Mouse (Mus musculus): ENCODE data around the gene Prkcz.

Prkcz gene

DNA sequence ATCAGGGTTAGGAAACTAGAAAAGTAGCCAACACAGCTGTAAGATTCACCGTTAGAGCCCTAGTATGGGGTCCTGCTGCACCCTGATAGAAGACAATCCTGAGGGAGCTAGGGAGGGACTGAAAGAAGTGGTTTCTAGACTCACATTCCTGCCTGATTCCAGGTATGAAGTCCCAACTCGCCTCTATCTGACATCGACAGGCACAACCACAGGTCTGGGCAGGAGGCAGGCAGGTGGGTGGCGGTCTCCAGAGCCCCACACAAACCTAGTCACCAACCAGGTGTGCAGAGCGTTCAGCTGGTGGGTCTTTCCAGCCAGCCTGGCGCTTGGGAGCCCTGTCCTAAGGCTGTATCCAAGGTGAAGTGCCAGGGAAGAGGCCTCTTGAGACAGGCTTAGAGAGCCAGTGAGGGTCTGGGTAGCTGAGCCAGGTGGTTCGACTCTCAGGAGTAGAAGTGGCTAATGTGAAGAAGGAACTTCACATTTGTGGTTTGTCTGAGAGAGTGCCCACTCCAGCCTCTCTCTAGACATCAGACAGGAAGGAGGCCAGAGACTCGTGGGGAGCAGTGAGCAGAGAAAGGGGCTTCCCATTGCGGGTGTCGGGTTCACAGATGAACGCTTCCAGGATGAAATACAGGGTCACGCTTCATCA lies 124.3 kb downstream of the Prkcz start:
- in situ Hi-C loops (cut with MboI; ENCODE audit: low pct_unique_long_range_greater_than_20kb in 1 of 2, low sequenced_read_pairs in 2 of 2, unreplicated experiment in 1 of 2), result loop anchor here in 1 of 2 experiments (25.0 kb wide), 1 partner anchor 350 kb away; the partner anchor contains the start of gene Fam213b

DNA sequence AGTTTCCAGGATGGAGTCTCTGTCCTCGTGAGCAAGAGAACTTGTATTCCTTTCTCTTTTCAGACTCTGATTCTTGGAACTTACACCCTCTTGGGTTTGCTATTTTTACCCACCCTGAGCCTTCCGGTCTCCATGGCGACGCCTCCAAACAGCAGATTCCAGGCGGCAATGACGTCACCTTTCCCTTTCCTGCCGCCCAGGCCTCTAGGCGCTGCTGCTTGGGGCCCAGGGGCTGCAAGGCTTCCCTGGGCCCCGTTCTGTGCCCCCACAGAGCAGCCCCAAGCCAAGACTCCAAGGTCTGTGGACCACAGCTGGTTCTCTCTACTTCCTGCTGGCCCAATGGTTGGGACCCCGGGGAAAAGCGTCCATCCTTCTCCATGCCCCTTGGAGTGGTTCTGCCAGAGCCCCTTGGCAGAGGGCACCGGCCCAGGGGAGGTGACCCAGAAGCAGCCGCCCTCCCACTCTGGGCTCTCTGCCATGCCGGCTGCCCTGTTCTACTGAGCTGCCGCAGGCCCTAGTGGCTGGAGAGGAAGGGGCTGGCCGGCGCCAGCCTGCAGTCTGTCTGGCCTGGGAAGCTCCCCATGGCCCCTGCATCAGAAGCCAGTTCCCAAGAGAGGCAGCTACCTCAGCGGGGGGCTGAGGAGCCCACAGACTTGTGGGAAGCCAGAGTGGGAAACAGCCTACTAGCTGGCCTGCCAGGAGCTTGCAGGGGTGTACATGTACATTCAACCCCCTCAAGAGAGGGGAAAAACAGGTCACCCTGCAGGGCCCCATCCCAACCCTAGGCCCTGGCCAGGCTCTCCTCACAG lies 125.6 kb downstream of the Prkcz start:
- in situ Hi-C loops (cut with MboI; ENCODE audit: low pct_unique_long_range_greater_than_20kb in 1 of 2, low sequenced_read_pairs in 2 of 2, unreplicated experiment in 1 of 2), result loop anchor here in 1 of 2 experiments (25.0 kb wide), 1 partner anchor 348 kb away; the partner anchor contains the start of gene Fam213b

DNA sequence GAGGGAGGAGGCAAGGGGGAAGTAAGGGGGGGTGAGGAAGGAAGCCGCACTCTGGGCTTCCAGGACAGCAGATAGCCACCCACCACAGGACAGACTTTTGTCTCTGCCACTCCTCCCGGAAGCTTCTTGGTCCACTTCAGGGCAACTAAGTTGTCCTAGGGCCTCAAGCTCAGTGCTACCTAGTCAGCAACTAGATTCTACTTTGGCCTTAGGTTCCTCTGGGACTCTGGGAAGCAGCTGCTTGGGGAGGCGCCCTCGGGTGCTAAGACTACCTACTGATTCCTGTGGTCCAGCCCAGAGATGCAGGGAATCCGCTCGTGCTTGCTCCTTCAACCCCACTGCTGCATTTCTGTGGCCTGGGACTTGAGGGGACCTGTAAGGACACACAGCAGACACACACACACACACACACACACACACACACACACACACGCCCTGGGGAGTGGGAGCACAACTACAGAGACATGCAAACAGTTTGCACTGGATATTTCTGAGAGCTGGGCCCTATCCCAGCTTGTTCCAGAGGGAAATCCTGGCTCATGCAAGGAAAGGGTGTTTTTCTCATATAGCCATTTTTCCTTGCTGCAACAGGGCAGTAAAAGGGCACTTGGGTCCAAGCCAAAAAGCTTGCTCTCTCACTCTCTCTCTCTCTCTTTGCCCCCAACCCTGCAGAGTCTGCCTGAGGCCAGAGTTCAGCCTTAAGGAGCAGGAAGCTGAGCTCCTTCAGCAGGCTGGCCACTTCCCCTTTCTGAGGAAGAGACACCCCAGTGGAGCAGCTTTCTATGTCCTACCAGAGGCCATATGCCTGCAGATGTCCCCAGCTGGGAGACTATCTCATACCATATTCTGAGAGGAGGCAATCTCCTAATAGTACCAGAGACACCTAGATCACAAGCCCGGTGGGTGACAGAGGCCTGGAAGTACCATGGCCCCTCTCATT lies 126.5 kb downstream of the Prkcz start:
- in situ Hi-C loops (cut with MboI; ENCODE audit: low pct_unique_long_range_greater_than_20kb in 1 of 2, low sequenced_read_pairs in 2 of 2, unreplicated experiment in 1 of 2), result loop anchor here in 1 of 2 experiments (25.0 kb wide), 1 partner anchor 347 kb away; the partner anchor contains the start of gene Fam213b

DNA sequence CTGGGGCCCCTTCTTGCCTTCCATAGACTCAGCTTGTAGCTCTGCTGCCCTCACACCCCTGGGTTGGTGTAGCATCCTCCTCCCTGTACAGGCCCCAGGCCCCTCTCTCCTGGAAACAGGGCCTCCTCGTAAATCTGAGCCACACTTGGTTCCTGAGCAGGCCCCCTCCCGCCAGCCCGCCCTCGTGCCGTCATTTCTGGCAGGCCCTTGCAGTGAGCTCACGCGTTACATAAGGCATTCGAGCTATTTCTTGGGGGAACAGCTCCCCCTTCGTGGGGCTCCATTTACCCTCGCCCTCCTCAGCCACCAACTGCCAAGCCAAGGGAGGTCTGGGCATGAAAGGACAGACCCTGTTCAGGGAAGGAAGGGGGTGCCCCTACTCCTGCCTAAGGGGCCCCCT lies 127.3 kb downstream of the Prkcz start:
- in situ Hi-C loops (cut with MboI; ENCODE audit: low pct_unique_long_range_greater_than_20kb in 1 of 2, low sequenced_read_pairs in 2 of 2, unreplicated experiment in 1 of 2), result loop anchor here in 1 of 2 experiments (25.0 kb wide), 1 partner anchor 347 kb away; the partner anchor contains the start of gene Fam213b

DNA sequence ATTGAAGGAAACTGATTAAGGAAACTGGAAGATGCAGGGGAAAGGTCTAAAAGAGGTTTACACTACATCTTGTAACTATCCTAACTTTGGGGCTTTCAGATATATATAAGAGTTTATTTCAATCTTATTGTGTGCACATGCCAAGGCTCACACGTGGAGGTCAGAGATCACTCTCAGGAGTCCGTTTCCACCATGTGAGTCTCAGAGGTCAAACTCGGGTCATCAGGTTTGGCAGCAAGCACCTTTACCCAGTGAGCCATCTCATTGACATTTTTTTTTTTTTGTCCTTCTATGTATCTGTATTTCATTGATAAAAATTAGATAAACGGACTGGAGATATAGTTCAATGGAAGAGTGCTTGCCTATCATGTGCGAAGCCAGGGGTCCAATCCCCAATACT lies 132.7 kb downstream of the Prkcz start:
- in situ Hi-C loops (cut with MboI; ENCODE audit: low pct_unique_long_range_greater_than_20kb in 1 of 2, low sequenced_read_pairs in 2 of 2, unreplicated experiment in 1 of 2), result loop anchor here in 1 of 2 experiments (25.0 kb wide), 1 partner anchor 341 kb away; the partner anchor contains the start of gene Fam213b

DNA sequence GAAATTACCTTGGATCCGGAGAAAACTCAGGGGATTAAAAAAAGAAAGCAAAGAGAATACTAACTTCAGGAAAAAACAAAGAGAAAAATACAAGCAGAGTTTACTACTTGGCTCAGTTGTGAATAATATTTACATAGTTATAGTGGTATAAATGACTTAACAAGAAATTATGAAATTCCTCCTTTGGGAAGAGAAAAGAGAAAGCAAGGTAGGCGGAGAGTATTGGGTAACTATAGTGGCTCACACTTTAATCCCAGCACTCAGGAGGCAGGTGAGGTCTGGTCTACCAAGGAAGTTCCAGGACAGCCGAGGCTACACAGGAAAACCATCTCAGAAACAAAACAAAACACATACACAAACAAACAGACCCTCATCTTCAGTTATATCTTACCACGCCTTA lies 133.2 kb downstream of the Prkcz start:
- in situ Hi-C loops (cut with MboI; ENCODE audit: low pct_unique_long_range_greater_than_20kb in 1 of 2, low sequenced_read_pairs in 2 of 2, unreplicated experiment in 1 of 2), result loop anchor here in 1 of 2 experiments (25.0 kb wide), 1 partner anchor 341 kb away; the partner anchor contains the start of gene Fam213b

DNA sequence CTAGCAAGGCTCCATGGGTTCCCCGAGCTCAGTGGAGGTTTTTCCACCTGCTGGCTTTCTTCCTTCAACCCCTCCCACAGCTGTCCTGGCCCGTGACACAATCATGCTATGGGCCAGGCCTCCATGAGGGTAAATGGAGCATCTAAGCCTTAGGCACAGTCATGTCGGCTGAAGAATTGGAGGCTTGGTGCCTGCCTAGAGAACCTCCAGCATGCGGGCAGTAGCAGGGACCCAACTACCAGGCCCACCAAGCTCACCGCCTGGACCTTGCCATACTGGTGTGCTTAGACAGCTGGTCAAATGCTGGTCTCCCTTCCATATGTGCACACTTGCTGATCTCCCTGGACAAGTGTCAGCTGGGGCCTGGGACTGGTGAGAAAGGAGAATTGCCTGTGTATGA lies 135.2 kb downstream of the Prkcz start:
- in situ Hi-C loops (cut with MboI; ENCODE audit: low pct_unique_long_range_greater_than_20kb in 1 of 2, low sequenced_read_pairs in 2 of 2, unreplicated experiment in 1 of 2), result loop anchor here in 1 of 2 experiments (25.0 kb wide), 1 partner anchor 339 kb away; the partner anchor contains the start of gene Fam213b

DNA sequence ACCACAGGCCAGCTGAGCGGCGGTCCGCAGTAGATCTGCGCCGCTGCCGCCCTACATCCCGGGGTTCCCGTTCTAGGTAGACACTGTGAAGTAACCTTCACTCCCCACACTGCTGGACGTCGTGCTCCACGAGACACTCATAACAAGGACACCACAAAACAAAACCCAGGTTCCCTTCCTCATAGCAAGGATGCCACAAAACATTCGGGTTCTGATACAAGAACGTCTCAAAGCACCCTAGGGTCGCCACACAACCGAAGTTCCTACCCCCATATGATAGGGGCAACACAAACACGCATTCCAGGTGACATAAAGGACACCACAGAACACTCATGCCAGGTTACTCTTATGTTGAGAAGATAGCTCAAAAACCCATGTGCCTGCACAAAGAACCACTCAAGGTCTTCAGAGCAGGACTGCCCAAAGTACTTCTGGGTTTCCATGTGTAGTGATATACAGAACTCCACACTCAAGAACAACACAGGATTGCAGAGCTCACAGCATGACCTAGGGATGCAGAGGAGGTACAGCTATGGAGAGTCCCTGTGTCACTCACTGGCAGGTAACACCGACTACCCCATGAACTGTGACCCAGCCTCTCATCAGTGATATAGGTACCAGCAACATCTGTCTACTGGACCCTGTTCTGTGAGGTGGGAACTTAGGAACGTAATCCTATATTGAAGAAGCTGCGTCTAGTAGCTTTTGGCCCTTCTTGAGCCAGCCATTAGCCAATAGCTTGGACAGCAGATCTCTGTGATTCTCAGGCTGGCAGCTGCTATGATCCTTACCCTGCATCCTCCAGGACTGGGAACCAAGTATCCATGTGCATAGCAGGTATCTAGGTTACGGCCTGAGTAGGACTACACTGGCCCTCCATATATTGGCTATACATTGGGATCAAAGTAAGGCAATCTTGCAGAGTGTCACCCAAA lies 137.3 kb downstream of the Prkcz start:
- in situ Hi-C loops (cut with MboI; ENCODE audit: low pct_unique_long_range_greater_than_20kb in 1 of 2, low sequenced_read_pairs in 2 of 2, unreplicated experiment in 1 of 2), result no loop called here

DNA sequence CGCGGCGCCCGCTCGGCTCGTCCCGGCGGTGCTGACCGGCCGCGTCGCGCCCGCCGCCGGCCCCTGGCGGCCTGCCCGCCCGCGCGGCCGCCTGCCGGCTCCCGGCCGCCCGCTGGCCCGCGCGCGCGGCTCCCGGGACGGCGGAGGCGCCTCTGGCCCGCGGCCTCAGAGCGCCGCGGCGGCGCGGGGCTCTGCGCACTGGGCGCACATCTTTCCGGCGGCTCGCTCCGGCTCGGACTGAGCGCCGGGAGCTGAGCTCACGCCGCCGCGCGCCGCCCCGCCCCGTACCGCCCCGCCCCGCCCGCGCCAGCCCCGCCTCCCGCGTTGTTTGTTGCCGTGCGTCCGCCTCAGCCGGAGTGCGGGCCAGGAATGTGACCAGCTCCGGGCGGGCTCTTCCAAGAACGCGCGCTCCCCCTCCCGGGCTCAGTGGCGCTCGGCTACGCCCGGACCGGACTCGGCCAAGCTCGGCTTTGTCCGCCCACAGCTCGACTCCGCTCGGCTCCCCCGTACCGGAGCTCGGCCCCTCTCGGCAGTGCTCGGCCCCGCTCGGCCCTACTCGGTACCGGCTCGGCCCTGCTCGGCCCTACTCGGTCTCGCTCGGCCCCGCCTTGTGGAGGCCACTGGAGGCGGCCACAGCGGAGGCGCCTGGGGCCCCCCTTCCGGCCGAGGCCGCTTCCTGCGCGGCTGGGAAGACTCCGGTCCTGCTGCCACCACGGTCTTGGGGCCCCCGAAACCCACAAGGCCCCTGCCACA lies 138.1 kb downstream of the Prkcz start:
- in situ Hi-C loops (cut with MboI; ENCODE audit: low pct_unique_long_range_greater_than_20kb in 1 of 2, low sequenced_read_pairs in 2 of 2, unreplicated experiment in 1 of 2), result no loop called here

DNA sequence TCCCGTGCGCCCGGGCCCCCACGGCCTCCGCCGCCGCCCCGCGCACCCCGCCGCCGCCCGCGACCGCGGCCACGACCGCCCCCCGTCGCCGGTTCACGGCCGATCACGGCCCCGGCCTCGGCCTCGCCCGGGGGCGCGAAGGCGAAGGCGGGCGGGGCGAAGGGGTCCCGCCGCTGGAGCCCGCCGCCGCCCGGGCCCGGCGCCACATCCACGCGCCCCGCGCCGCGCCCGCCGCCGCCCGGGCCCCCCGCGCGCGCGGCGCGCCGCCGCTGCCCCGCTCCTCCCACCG lies 138.7 kb downstream of the Prkcz start, which contains the start of gene Ski:
Gene Ski (minus strand): TSS at position 41 of the 289 bp plus-strand sequence.
- in situ Hi-C loops (cut with MboI; ENCODE audit: low pct_unique_long_range_greater_than_20kb in 1 of 2, low sequenced_read_pairs in 2 of 2, unreplicated experiment in 1 of 2), result no loop called here

DNA sequence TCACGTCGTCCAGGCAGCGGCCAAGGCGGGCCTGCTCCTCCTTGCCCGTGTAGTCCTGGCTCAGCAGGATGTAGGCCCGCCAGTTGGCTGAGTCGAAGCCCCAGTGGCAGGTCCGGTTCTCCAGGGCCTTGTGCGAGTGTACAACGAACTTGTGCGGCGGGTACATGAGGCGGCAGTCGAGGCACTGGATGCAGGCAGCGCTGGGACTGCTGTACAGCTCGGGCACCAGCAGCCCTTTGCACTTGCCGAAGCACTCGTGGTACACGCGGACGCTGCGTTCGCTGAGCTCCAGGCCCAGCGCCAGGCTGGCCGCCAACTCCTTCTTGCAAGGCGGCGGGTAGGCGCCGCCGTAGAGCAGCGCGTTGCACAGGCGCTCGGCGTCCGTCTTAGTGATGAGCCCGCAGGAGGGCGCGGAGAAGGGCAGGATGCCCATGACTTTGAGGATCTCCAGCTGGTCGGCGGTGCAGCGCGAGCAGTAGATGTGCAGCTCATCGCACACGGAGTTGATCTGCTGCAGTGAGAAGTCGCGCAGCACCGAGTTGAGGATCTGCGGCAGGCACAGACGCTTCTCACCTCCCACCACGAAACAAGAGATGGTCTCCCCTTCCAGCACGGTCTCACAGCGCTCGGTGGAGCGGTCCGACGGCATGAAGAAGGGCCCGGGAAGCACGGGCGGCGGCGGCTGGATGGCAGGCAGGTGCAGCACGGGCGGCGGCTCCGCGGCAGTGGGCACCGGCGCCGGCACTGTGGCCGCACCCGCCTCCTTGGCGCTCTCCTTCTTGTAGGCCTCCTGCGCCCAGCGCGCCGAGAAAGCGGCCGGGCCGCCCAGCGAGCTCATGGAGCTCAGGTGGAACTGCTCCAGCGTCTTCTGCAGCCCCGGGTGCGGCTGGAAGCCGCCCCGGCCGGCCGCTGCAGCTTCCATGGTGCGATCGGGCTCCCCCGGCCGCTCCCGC lies 139.3 kb downstream of the Prkcz start:
- in situ Hi-C loops (cut with MboI; ENCODE audit: low pct_unique_long_range_greater_than_20kb in 1 of 2, low sequenced_read_pairs in 2 of 2, unreplicated experiment in 1 of 2), result no loop called here

DNA sequence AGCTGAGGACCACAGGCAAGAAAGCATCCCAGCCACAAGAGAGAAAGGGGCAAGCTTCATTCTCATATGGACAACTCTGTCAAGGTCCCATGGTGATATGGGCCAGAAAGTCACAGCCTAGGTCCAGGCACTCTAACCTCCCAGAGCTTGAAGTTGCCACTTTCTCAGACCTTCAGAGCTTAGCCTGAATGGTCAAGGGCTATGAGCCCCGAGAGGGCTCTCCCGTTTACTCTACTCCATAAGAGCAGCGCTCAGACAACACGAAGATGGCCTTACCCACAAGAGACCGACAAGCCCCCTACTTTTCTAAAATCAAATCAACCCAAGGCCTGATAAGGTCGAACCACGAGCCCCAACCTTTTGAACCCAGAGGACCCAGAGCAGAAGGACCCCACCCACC lies 140.1 kb downstream of the Prkcz start:
- in situ Hi-C loops (cut with MboI; ENCODE audit: low pct_unique_long_range_greater_than_20kb in 1 of 2, low sequenced_read_pairs in 2 of 2, unreplicated experiment in 1 of 2), result no loop called here

DNA sequence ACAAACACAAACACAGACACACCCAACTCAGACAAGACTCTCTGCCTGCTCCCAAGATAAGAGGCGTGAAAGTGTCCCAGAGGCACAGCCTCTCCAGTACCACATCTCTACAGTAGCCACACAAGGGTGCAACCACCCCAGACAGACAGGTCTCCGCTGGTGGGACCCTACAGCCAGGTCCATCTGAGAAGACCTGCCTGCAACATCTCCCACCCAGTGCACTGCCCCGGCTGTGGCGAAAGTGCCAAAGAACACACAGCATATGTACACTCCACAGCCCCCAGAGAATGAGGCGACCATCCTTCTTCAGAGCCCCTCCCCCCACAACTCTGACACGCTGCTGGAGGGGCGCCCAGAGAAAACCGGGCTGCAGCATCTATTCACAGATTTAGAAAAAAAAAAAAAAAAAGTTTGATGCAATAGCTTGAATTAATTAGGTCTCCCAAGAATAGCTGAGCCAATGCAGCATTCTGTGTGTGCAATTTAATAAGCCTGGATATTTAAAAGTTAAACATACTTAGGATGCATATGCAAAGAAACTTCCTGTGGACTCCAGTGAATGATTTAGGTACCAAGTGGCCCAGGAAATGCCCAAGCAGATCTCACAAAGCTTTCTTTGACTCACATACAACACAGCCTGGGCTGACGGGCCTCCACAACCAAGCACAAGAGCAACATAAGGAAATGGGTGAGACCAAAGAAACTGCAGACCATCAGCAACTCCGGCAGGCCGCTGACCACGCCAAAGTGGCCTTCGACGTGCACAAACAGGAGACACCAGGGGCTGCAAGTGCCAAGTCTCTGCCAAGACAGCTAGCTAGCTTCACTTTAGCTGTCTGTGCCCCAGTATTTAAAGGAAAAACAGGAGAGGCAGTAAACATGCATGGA lies 140.7 kb downstream of the Prkcz start:
- in situ Hi-C loops (cut with MboI; ENCODE audit: low pct_unique_long_range_greater_than_20kb in 1 of 2, low sequenced_read_pairs in 2 of 2, unreplicated experiment in 1 of 2), result no loop called here

DNA sequence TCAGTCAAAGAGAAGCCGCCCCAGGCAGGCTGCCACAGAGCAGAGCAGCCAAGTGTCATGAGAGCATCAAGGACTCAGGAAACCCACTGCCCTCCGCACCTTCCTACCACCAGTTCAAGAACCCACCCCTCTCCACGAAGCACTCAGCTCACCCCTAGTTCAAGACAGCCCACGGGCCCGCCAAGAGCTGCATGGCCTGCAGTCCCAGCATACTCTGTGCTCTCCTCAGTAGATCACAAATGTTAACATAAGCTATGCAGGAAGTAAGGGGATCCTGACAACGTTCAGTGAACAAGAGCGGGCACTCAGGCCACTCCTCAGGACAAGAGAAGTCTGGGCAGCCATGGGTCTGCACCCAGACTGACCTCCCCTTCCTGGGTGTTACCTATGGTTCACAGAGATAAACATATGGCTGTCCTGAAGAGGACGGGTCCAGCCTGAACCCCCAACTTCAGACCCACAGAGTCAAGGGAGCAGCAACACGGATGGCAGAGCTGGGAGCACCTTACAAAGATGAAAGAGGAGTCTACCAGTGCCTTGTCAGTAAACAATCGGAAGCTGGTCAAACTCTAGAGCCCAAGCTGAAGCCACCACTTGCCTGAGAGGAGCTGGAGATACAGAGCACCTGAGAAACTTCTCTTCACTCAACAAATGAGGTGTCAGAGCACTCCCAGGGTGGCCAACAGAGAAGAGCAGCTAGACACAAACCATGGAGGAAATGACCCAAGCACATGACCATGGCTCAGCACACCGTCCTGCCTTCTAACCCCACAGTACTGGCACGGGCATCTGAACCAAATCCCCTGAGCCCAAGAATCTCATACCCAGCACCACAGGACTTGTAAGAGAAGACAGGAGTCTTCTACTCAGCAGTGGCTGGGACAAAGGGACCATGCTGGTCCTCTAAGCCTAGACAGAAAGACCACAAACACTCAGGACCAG lies 141.6 kb downstream of the Prkcz start:
- in situ Hi-C loops (cut with MboI; ENCODE audit: low pct_unique_long_range_greater_than_20kb in 1 of 2, low sequenced_read_pairs in 2 of 2, unreplicated experiment in 1 of 2), result no loop called here
